Mouse (Mus musculus): Measurements from ENCODE around the gene Ap3b2.
A peak's percentile ranks its signal among the peaks of the same experiment; 100 is the strongest.

The Ap3b2 gene

GRCm38 (mm10) chr7:81476833-81477232 is 16.9 kb downstream of the Ap3b2 start:
- no peak for DNase-seq (ENCODE audit: low read depth, low spot score)

DNA sequence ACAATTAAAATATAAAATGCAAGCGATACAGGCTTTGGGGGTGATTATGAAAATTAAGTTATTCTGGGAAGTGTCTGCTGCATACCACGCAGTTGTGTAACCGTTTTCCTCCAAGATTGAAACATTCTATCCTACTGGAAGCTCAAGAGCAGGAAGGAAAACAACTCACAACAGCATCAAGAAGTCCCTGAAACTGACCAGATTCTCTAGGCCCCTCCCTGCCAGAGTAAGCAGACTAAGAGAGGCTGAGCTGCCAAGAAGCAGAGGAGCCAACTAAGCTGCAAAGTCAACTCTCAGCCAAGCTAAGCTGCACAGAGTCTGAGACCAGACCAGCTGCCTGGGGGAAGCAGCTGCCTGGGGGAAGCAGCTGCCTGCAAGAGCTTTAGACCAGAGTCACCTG is 18.5 kb downstream of the Ap3b2 start:
- DNase-seq (ENCODE audit: low read depth, low spot score) = no peak

DNA sequence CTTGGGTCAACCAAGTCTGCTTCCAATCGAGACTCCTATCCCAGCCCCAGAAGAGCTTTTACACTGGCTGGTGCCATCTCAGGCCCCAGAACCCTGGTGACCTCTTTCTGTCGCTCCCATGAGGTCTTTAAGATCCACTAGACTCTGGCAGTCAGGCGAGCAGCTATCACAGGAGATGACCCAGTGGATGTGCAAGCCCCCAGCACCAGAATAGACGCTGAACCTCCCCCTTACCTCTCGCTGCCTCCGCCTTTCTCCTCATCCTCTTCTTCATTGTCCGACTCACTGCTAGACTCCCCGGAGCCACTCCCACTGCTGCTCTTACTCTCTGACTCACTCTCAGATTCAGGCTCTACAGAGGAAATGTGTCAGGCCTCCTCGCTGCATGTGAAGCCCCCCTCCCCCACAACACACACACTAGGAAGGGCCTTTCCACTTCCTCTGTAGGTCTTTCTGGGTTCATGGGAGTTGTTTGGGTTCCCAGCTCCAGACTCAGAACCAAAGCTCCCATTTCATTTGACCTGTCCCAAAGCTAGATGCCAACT is 28.7 kb downstream of the Ap3b2 start:
- no peak for DNase-seq (ENCODE audit: low read depth, low spot score)

DNA sequence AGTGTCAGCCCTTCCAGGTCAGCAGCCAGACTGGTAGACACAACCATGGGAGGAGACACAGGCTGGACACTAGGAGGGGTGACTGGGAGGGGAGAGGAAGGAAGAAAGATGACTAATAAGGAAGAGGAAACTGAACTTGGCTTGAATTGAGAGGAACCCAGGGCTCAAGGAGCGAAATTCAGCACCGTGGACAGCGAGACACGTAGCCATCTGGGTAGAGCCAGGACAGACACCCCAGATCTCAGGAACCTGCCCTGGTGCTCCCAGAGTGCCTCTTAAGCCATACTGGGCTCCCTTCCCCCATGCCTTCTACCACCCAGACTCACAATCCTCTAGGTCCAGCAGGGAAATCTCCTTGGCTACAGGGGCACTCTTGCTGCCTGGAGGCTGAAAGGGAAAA is 29.6 kb downstream of the Ap3b2 start:
- DNase-seq (ENCODE audit: low read depth, low spot score) = no peak

GRCm38 (mm10) chr7:81462815-81463214 is 30.9 kb downstream of the Ap3b2 start:
- DNase-seq (ENCODE audit: low read depth, low spot score) = no peak

DNA sequence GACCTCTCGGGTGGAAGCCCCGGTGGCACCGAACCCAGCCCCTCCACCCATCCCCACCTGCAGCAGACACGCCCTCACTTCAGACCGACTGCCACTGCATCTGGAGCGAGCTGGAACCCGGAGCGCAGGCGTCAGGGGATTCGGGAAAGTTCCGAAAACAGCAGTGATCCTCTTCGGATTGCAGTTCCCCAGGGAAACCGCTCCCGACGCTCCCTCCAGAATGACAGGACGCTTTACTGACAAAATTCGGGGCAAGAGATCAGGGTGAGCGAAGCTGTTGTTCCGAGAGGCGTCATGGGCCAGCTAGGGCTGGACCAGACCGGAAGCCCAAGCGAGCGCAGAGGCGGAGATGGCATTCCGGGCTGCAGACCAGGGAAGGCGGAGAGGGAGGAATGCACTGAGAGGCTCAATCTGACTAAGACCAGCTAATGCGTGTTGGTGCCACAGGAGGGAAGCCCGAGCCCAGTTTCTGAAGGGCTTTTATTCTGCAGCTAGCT is 38.5 kb downstream of the Ap3b2 start, which contains the start of gene Cpeb1:
Cpeb1 (minus strand) TSS at position 311 of the 497 bp plus-strand sequence.
- peak; percentile 77 for DNase-seq (ENCODE audit: low read depth, low spot score)

- peak; percentile 56 for DNase-seq (ENCODE audit: low read depth, low spot score)
Measured at GRCm38 (mm10) chr7:81454331-81455039, 39.2 kb downstream of the Ap3b2 start.

DNA sequence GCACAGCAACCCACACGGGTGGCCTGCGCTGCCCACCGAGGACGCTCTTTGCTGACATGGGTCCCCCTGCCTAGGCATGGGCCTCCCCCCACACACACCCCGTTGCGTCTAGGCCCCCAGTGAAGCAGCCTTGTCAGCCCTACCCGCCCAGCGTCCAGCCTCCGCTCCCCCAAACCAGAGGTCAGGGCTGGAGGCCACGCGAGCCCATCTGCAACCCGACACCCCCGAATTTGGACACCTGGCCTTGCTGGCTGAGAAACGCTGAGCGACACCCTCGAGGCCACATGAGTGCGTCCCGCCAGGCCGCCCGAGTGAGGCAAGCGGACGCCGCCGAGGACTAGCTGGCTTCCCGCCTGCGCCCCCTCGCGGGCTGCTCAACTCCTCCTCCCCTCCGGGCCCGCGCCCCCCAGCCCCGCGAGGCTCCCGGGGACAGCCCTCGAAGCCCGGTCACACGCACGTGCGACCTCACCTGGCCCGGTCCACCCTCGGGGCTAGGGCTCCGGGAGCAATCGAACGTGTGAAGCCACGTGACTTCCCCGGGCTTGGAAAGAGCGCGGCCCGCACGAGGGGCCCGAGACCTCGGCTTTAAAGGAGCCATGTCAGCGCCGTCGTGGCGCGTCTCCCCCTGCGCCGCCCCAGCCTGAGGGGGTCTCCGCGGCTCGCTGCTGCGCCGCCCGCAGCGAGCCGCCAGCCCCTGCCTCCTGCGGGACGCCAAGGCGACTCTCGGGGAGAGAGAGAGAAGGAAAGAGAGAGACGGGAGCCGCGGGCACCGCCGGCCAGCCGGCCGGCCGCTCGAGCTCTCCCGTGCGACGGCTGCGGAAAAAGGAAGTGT is 40.1 kb downstream of the Ap3b2 start:
- peak; percentile 53 for DNase-seq (ENCODE audit: low read depth, low spot score)

GRCm38 (mm10) chr7:81452971-81453441 is 40.7 kb downstream of the Ap3b2 start:
- peak; percentile 45 for DNase-seq (ENCODE audit: low read depth, low spot score)

Data from skeletal muscle tissue, adult 2 months (tissue).